Mouse (Mus musculus) ES-E14 (cell line): ENCODE measurements around the gene Isg20. TPM values are rescaled to one million over a fixed set of nuclear protein-coding genes. Genes with fewer than 3 reads are reported as not detected.

Experiments used
- DNase-seq: peaks from one replicate; pipeline ENCODE4 v3.0.0-alpha.2; 2013; ENCODE audit warnings: low read depth, low spot score
- H3K27ac ChIP-seq: 2 replicates; pipeline ENCODE4 v1.5.1; 2012; ENCODE audit warnings: low read depth, mild to moderate bottlenecking, low read length, moderate library complexity, mixed read lengths; ENCODE audit not compliant: poor library complexity, insufficient read depth, severe bottlenecking
- H3K36me3 ChIP-seq: 2 replicates; pipeline ENCODE4 v1.6.1; 2012; ENCODE audit warnings: mild to moderate bottlenecking, low read length, moderate library complexity, mixed read lengths; ENCODE audit not compliant: control insufficient read depth, poor library complexity, insufficient read depth, severe bottlenecking
- H3K4me1 ChIP-seq, 2 experiments: fragments of 150-350 bp in 1 of 2; sonication (generic) in 1 of 2; 2 replicates each; pipeline ENCODE4 v1.6.1; 2012; ENCODE audit warnings: low read length in 2 of 2, mild to moderate bottlenecking in 1 of 2, mixed read lengths in 1 of 2; ENCODE audit not compliant: control insufficient read depth in 2 of 2, insufficient read depth in 2 of 2, poor library complexity in 1 of 2
- H3K4me3 ChIP-seq, 2 experiments: fragments of 150-350 bp in 1 of 2; sonication (generic) in 1 of 2; 2 replicates each; pipeline ENCODE4 v1.5.1; 2012; ENCODE audit warnings: low read length in 2 of 2, low read depth in 1 of 2, mild to moderate bottlenecking in 1 of 2, mixed read lengths in 1 of 2; ENCODE audit not compliant: insufficient read depth in 1 of 2, poor library complexity in 1 of 2, severe bottlenecking in 1 of 2
- H3K9ac ChIP-seq: 2 replicates; pipeline ENCODE4 v1.6.1; 2012; ENCODE audit warnings: low read depth, mild to moderate bottlenecking, low read length, mixed read lengths; ENCODE audit not compliant: poor library complexity, insufficient read depth, severe bottlenecking
- H3K9me3 ChIP-seq: fragments of 150-350 bp; sonication (generic); 2 replicates; pipeline ENCODE4 v1.6.1; 2012; ENCODE audit warnings: low read depth, mild to moderate bottlenecking, low read length; ENCODE audit not compliant: control insufficient read depth, insufficient read depth
- CHD2 ChIP-seq: IDR thresholded peaks from 2 replicates; pipeline ENCODE4 v1.6.1; 2014; ENCODE audit warnings: mild to moderate bottlenecking, low read depth, low read length, inconsistent platforms
- HCFC1 ChIP-seq: IDR thresholded peaks from 2 replicates; pipeline ENCODE4 v1.6.1; 2012; ENCODE audit warnings: low read length, inconsistent platforms, borderline replicate concordance; ENCODE audit not compliant: insufficient read depth
- MAFK ChIP-seq: IDR thresholded peaks from 2 replicates; pipeline ENCODE4 v1.6.1; 2014; ENCODE audit warnings: mild to moderate bottlenecking, low read depth, low read length, inconsistent platforms; ENCODE audit not compliant: insufficient read depth
- ZC3H11A ChIP-seq: IDR thresholded peaks from 2 replicates; pipeline ENCODE4 v1.6.1; 2012; ENCODE audit warnings: low read depth, mild to moderate bottlenecking, inconsistent platforms, low read length, borderline replicate concordance
- ZNF384 ChIP-seq: IDR thresholded peaks from 2 replicates; pipeline ENCODE4 v1.6.1; 2012; ENCODE audit warnings: low read depth, low read length, inconsistent platforms
- in situ Hi-C, 2 experiments: fragments of 600-800 bp; cut with MboI; formaldehyde crosslinking; loops; one replicate each; pipeline ENCODE4 v1.15.1; 2025; ENCODE audit warnings: low sequenced_read_pairs in 2 of 2, inconsistent platforms in 1 of 2; ENCODE audit not compliant: unreplicated experiment in 2 of 2
- total RNA-seq: library from RNA; depleted of rRNA; stranded (reverse); fragments of 300-350 nt; gene quantifications from 2 replicates; pipeline ENCODE4 v1.2.3, GENCODE M21; 2012

The Isg20 gene
- total RNA-seq, 1 experiment: 3.2 TPM

DNA sequence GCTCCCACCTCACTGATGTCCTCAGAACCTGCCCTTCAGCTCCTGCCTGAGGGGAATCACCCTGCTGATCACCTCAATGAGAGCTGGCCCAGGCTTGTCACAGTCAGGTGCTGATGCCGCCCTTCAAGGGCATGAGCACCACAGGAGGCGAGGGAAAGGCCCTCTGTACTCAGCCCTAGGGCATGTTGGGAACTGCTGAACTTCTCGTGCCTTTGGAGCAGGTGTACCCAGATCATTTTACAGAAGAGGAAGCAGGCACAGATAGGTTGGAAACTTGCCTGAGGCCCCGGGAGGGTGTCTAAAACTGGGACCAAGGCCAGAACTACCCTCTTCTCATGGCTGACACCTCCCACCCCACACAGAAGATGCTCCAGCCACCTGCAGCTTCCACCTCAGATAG lies 5.5 kb downstream of the Isg20 start:
- Histone ChIP-seq H3K36me3 (no peaks in the 10 kb centered on the region), H3K4me3 (no peak overlapping the region), H3K9ac (no peak overlapping the region), H3K4me1 (peaks cover 0 to 9% of the 10 kb centered on the region in 2 experiments; a peak in 2 of 4 replicates), H3K27ac (no peak overlapping the region), H3K9me3 (no peaks in the 10 kb centered on the region)
- in situ Hi-C loops: loop anchor here in 1 of 2 experiments (10.0 to 25.0 kb wide), 2 partner anchors 156 to 319 kb away; no protein-coding TSS in a partner anchor
- peak; percentile 76 for DNase-seq
- TF ChIP-seq HCFC1 (no peak), CHD2 (no peak), ZNF384 (no peak), ZC3H11A (no peak)

DNA sequence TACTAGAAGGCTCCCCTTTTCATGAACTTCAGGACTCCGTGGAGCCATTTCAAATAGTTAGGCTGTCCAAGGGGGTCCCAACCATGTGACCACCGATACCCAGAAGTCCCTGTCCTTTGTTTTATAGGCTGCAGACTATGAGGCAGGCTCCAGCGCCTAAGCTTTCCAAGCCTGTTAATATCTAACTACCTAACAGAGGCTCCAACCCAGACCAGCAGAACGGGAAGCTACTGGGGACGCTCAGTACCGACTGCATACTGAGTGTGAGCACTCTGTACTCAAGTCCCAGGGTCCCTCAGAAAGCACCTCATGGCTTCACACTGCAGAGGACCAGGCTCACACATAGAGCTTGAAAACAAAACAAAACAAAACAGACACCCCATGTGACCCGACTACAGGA lies 9.3 kb downstream of the Isg20 start:
- in situ Hi-C loops: loop anchor here in 1 of 2 experiments (25.0 kb wide), 1 partner anchor 315 kb away; no protein-coding TSS in a partner anchor
- no peak overlapping the region for H3K27ac ChIP-seq
- H3K36me3 ChIP-seq: no peaks in the 10 kb centered on the region
- H3K9me3 ChIP-seq: no peaks in the 10 kb centered on the region
- H3K4me1 ChIP-seq: peaks cover 0 to 5% of the 10 kb centered on the region in 2 experiments; a peak in 2 of 4 replicates
- H3K9ac ChIP-seq: no peak overlapping the region
- H3K4me3 ChIP-seq: no peak overlapping the region
- TF ChIP-seq ZC3H11A (no peak), CHD2 (no peak), HCFC1 (no peak)
- DNase-seq: no peak

DNA sequence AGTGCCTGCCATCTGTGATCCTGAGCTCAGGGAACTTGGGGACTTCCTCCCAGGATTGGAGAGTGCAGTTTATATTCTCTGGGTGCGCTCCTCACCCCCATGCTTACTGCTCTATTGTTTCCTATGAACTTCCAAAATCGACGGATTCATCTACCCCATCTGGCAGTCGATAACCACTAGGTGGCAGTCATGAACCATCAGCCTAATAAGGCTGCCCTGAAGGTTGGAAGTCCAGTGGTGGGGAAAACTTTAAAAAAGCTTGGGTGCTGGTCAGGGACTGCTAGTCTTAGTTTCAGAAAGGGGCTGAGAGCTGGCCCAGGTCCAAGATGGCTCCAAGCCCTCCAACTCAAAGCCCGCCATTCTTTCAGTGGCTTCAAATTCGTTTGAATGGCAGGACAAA lies 11.1 kb downstream of the Isg20 start:
- TF ChIP-seq ZC3H11A: peak; percentile 90
- no peak for TF ChIP-seq HCFC1
- TF ChIP-seq MAFK: no peak
- TF ChIP-seq CHD2: no peak
- in situ Hi-C loops: loop anchor here in 1 of 2 experiments (25.0 kb wide), 1 partner anchor 313 kb away; no protein-coding TSS in a partner anchor
- H3K36me3 ChIP-seq: no peaks in the 10 kb centered on the region
- no peaks in the 10 kb centered on the region for H3K9me3 ChIP-seq
- H3K4me1 ChIP-seq: no peaks in the 10 kb centered on the region
- H3K27ac ChIP-seq: no peak overlapping the region
- no peak overlapping the region for H3K9ac ChIP-seq
- no peak overlapping the region for H3K4me3 ChIP-seq
- DNase-seq: peak; percentile 73

DNA sequence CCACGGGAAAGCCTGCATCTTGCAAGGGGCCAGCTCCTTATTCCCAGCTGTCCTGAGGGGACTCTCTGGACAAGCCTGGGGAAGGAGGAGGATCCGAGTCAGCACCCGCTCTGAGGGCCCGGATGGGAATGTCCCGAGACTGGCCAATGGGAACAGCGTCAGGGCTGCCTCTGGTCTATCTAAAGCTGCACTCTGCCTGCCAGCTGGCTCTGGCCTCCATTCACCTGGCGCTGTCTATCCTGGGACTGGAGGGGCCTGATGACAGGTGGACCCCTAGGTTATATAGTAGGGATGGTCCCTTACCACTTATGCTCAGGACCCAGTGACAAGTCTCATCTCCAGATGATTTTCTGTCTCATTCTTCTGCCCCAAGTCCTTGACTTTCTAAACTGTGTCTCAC lies 11.6 kb downstream of the Isg20 start:
- TF ChIP-seq CHD2: no peak
- TF ChIP-seq ZNF384: no peak
- TF ChIP-seq ZC3H11A: no peak
- no peak for TF ChIP-seq MAFK
- TF ChIP-seq HCFC1: no peak
- Histone ChIP-seq H3K9me3 (no peaks in the 10 kb centered on the region), H3K36me3 (no peaks in the 10 kb centered on the region), H3K4me1 (no peaks in the 10 kb centered on the region), H3K9ac (no peak overlapping the region), H3K4me3 (no peak overlapping the region), H3K27ac (no peak overlapping the region)
- in situ Hi-C loops: loop anchor here in 1 of 2 experiments (25.0 kb wide), 2 partner anchors 313 to 438 kb away; no protein-coding TSS in a partner anchor
- DNase-seq: no peak

DNA sequence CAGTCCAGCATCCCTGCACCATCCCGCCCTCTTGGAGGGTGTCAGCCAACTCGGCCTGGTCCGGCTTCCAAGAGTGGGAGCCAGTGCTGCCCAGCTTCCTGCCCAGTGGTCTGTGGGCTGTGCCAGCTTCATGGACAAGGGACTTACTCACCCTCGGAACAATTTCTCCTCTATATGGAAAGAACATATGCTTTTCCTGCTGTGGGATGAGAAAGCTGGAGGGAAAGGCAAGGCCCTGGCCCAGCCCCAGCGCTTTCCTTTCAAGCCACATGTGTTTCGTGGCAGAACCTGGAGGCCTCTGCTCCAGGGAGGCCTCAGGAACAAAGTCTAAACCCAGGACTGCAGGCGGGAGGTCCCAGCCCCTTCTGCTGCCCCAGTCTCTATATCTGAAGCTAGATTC lies 12.5 kb downstream of the Isg20 start:
- no peak overlapping the region for H3K9ac ChIP-seq
- no peak overlapping the region for H3K4me3 ChIP-seq
- no peaks in the 10 kb centered on the region for H3K9me3 ChIP-seq
- H3K4me1 ChIP-seq: no peaks in the 10 kb centered on the region
- in situ Hi-C loops: loop anchor here in 1 of 2 experiments (25.0 kb wide), 1 partner anchor 437 kb away; no protein-coding TSS in a partner anchor
- no peak overlapping the region for H3K27ac ChIP-seq
- H3K36me3 ChIP-seq: no peaks in the 10 kb centered on the region
- TF ChIP-seq MAFK (no peak), CHD2 (no peak), ZC3H11A (no peak), HCFC1 (no peak), ZNF384 (no peak)
- no peak for DNase-seq
